Mouse (Mus musculus) testis, adult 2 months (tissue): Measurements from ENCODE around the gene Itpr1. TPM values are rescaled to one million over a fixed set of nuclear protein-coding genes. Genes with fewer than 3 reads are reported as not detected.
A peak's percentile ranks its signal among the peaks of the same experiment; 100 is the strongest.

Experiments
- H3K27ac ChIP-seq: fragments of 200-500 bp; 2 replicates; pipeline ENCODE4 v1.5.1; 2012; ENCODE audit warnings: low read depth, low read length; ENCODE audit not compliant: control insufficient read depth, insufficient read depth
- H3K27me3 ChIP-seq: fragments of 200-500 bp; 2 replicates; pipeline ENCODE4 v1.6.1; 2012; ENCODE audit warnings: mild to moderate bottlenecking, low read length, moderate library complexity; ENCODE audit not compliant: control insufficient read depth, insufficient read depth
- H3K36me3 ChIP-seq: fragments of 200-500 bp; 2 replicates; pipeline ENCODE4 v1.6.1; 2012; ENCODE audit warnings: mild to moderate bottlenecking, low read length; ENCODE audit not compliant: control insufficient read depth, insufficient read depth
- H3K4me1 ChIP-seq: fragments of 200-500 bp; 2 replicates; pipeline ENCODE4 v1.6.1; 2012; ENCODE audit warnings: low read length; ENCODE audit not compliant: control insufficient read depth, insufficient read depth
- H3K4me3 ChIP-seq: fragments of 200-500 bp; 2 replicates; pipeline ENCODE4 v1.5.1; 2012; ENCODE audit warnings: low read depth, mild to moderate bottlenecking, low read length, moderate library complexity, mixed read lengths; ENCODE audit not compliant: control insufficient read depth
- CTCF ChIP-seq: fragments of 200-500 bp; IDR thresholded peaks from 2 replicates; pipeline ENCODE4 v1.5.1; 2012; ENCODE audit warnings: low read depth, mild to moderate bottlenecking, inconsistent platforms, low read length, moderate library complexity; ENCODE audit not compliant: control insufficient read depth, insufficient read depth, insufficient replicate concordance
- POLR2A ChIP-seq: fragments of 200-500 bp; IDR thresholded peaks from 2 replicates; pipeline ENCODE4 v1.6.1; 2012; ENCODE audit warnings: low read depth, mild to moderate bottlenecking, inconsistent platforms, low read length, moderate library complexity; ENCODE audit not compliant: control insufficient read depth
- polyA plus RNA-seq: library from polyadenylated mRNA; depleted of rRNA; stranded (reverse); fragments of >200 nt; gene quantifications from 2 replicates; pipeline ENCODE4 v1.2.3, GENCODE M21; 2012

Gene Itpr1
- polyA plus RNA-seq, 1 experiment = 7.3 TPM

DNA sequence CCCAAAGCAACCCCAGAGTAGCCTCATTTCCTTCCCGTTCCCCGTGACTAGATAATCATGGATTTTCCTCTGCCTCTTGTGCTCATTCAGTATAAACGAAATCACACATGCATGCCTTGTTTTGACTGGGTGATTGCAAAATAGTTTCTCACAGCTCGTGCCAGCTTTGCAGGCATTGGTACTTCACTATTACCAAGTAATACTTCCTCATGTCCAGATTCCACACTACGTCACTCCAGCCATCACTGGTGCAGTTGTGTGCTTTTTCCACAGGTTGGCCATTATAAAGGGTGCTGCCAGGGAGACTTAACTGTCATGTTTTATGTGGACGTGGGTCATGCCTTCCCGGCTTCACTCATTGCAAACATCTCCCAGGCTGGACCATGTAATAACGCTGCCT lies 191.8 kb downstream of the Itpr1 start:
- no peak for TF ChIP-seq CTCF
- no peak for TF ChIP-seq POLR2A
- Histone ChIP-seq H3K4me3 (no peak overlapping the region), H3K27ac (no peak overlapping the region), H3K36me3 (no peaks in the 10 kb centered on the region), H3K27me3 (no peaks in the 10 kb centered on the region), H3K4me1 (no peaks in the 10 kb centered on the region)

DNA sequence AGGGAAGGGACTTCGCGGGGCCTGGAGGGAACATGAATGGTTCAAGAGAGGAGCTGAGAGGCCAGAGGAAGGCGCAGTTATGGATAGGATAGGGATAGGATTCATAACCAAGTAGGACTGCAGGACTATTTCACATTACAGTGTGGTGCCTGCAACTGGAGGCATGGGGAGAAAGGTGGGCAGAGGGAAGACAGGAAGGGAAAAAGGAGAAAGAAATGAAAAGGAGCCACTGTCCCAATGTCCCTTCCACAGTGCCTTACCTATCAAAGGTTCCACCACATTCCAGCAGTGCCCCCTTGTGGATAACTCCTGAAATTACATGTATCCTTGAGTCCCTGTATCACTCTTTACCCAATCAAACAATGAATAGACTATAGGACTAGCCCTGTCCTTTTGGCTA lies 195.2 kb downstream of the Itpr1 start:
- no peak overlapping the region for H3K27ac ChIP-seq
- no peaks in the 10 kb centered on the region for H3K27me3 ChIP-seq
- TF ChIP-seq CTCF = peak; percentile 30; the same call in 1 of the 2 replicates
- TF ChIP-seq POLR2A = no peak
- no peaks in the 10 kb centered on the region for H3K4me1 ChIP-seq
- no peaks in the 10 kb centered on the region for H3K36me3 ChIP-seq
- no peak overlapping the region for H3K4me3 ChIP-seq

DNA sequence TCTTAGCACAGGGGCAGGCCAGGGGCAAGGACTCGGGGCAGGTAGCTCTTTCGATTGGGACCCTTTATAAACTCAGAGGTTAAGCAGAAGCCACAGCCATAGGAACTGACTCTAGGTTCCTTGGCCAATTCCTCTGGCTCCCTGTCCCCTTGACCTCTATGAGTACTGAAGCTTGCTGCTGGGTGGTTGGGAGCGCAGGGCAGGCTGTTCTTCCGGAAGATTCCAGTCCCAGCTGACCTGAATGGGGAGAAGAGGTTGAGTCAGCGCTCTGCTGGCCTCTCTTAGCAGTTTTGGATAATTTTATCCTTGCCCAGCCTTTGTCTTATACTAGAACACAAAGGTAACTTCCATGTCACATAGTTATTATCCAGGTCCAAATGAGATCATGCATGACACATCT lies 195.8 kb downstream of the Itpr1 start:
- TF ChIP-seq CTCF (no peak), POLR2A (no peak)
- Histone ChIP-seq H3K36me3 (no peaks in the 10 kb centered on the region), H3K4me1 (no peaks in the 10 kb centered on the region), H3K27me3 (no peaks in the 10 kb centered on the region), H3K4me3 (no peak overlapping the region), H3K27ac (no peak overlapping the region)

DNA sequence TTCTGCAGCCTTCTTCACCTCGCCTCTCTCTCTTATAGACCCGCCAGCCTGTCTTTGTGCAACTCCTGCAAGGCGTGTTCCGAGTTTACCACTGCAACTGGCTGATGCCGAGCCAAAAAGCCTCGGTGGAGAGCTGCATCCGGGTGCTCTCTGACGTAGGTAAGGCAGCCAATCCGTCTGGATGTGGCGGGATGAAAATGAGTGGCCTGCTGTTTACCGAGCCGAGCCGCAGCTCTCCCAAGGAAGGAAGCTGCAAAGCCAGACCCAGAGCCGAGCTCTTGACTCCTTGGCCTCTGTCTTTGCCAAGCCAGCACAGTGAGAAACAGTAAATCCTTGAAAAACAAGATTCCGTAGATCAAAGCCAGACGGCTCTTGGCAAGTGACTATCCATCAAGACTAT lies 197.9 kb downstream of the Itpr1 start:
- H3K36me3 ChIP-seq = no peaks in the 10 kb centered on the region
- H3K4me3 ChIP-seq = no peak overlapping the region
- H3K27me3 ChIP-seq = no peaks in the 10 kb centered on the region
- no peaks in the 10 kb centered on the region for H3K4me1 ChIP-seq
- TF ChIP-seq POLR2A = no peak
- H3K27ac ChIP-seq = peak overlapping the region; percentile 7; the same call in 1 of the 2 replicates

DNA sequence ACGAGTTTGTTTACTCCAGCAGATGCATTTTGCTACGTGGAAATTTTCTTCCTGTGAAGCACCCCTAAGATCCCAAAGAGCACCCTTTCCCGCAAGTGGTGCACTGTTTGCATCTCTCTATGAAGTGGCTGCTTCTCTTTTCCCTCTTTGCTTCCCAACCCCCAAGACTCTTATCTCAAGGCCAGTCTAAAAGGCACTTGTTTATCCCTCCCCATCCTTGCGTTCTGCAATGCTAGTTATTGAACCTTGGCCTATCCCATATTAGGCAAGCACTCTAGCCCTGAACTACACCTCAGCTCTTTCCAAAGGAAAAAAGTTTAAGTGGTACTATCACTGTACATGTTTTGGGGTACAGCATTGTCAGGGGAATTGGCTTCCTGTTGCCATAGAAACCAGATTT lies 198.3 kb downstream of the Itpr1 start:
- TF ChIP-seq CTCF = no peak
- TF ChIP-seq POLR2A = no peak
- Histone ChIP-seq H3K4me1 (no peaks in the 10 kb centered on the region), H3K36me3 (no peaks in the 10 kb centered on the region), H3K4me3 (no peak overlapping the region), H3K27me3 (no peaks in the 10 kb centered on the region), H3K27ac (peak overlapping the region; percentile 40; the same call in 1 of the 2 replicates)

DNA sequence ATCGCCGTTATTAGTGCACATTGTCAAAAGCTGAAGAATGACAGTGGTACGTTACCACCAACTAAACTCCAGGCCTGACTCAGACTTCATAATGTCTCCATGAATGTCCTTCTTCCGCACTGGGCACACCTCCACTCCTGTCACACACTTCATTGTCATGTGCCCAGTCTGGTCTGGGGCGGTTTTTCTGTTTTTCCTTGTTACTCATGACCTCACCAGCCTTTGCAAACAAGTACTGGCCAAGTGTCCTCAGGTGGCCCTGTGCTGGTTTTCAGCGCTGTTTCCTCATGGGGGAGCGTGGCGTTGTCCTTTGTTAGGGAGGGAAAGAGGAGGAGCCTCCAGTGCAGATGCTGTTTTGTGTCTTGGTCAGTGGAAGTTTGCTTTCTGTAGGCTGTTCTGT lies 200.1 kb downstream of the Itpr1 start:
- no peaks in the 10 kb centered on the region for H3K4me1 ChIP-seq
- no peaks in the 10 kb centered on the region for H3K36me3 ChIP-seq
- no peak for TF ChIP-seq POLR2A
- no peak for TF ChIP-seq CTCF
- no peak overlapping the region for H3K27ac ChIP-seq
- H3K27me3 ChIP-seq = no peaks in the 10 kb centered on the region
- no peak overlapping the region for H3K4me3 ChIP-seq

DNA sequence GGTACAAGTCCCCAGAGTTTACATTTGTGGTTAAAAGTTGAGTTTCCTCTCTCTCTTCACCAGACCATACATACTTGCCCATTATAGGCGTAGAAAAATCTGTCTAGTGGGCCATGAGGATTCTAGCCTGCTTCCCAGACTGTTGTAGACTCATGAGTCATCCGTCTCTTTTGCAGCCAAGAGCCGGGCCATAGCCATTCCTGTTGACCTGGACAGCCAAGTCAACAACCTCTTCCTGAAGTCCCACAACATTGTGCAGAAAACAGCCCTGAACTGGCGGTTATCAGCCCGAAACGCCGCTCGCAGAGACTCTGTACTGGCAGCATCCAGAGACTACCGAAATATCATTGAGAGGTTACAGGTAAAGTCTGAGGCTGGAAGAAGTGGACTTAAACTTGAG lies 200.7 kb downstream of the Itpr1 start:
- no peaks in the 10 kb centered on the region for H3K36me3 ChIP-seq
- TF ChIP-seq POLR2A = no peak
- TF ChIP-seq CTCF = no peak

DNA sequence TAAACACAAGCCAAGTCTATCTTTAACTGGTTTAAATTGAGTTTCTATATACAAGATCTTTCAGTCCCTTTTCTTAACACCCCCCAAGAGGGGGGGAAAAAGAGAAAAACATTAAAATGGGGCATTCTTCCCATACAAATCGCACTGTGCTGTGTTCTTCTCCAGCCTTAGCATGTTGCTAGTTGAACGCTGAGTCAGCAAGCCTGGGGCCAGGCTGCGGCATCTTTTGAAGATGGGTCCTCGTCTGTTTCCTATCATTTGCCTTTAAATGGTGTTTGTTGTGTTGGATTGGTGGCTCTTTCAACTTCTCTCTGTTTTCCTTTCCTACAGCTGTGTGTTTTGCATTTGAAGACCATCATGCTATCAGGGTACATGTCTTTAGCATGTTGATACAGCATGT lies 203.0 kb downstream of the Itpr1 start:
- H3K27me3 ChIP-seq = no peaks in the 10 kb centered on the region
- H3K4me3 ChIP-seq = no peak overlapping the region
- no peak overlapping the region for H3K27ac ChIP-seq
- H3K4me1 ChIP-seq = no peaks in the 10 kb centered on the region
- H3K36me3 ChIP-seq = no peaks in the 10 kb centered on the region
- TF ChIP-seq POLR2A = no peak
- no peak for TF ChIP-seq CTCF

More for the DNA sequence above, 200.7 kb downstream of the Itpr1 start:
- no peaks in the 10 kb centered on the region for H3K27me3 ChIP-seq
- no peaks in the 10 kb centered on the region for H3K4me1 ChIP-seq
- no peak overlapping the region for H3K4me3 ChIP-seq
- H3K27ac ChIP-seq = no peak overlapping the region
